Comparison of ENCODE assay signal across 9 mouse cellular contexts in genomic region chr1:164315266-164315665, GRCm38 (mm10). TPM values are rescaled to one million over a fixed set of nuclear protein-coding genes. Genes with fewer than 3 reads are reported as not detected.
DNase-seq lines count a peak whose midpoint lies in the region; ATAC-seq and TF ChIP-seq lines count a peak whose summit lies in the region.
"Had no signal": no experiment of that assay in that cellular context is flagged by ENCODE, and none has a peak within 500 bp of the region (broad histone marks: within the 10 kb centered on the region; RNA-seq: fewer than 3 reads in every experiment).

No protein-coding gene starts in this region.

- no peak overlapping the region for H3K27ac ChIP-seq in forebrain, embryonic 11.5 days (ENCODE audit: low read depth, low read length)
- no peak overlapping the region for H3K27ac ChIP-seq in forebrain, embryonic 12.5 days
- no peak overlapping the region for H3K27ac ChIP-seq in midbrain, embryonic 11.5 days (ENCODE audit: low read depth, low read length)
- H3K27ac ChIP-seq in midbrain, embryonic 16.5 days (ENCODE audit: low read length) = no peak overlapping the region
- no peak overlapping the region for H3K27ac ChIP-seq in embryonic fibroblast, embryonic 13.5 days (ENCODE audit: insufficient read depth, low read length)
- H3K27ac ChIP-seq: neural tube, embryonic 13.5 days had no signal

- no peaks in the 10 kb centered on the region; the same call in 1 of the 2 replicates for H3K36me3 ChIP-seq in forebrain, embryonic 11.5 days (ENCODE audit: control insufficient read depth, insufficient read depth, low read length)
- H3K36me3 ChIP-seq in forebrain, embryonic 12.5 days (replicated peaks) = peaks cover 15% of the 10 kb centered on the region
- H3K36me3 ChIP-seq in midbrain, embryonic 11.5 days (ENCODE audit: control insufficient read depth, insufficient read depth, low read length) = no peaks in the 10 kb centered on the region
- peaks cover 6% of the 10 kb centered on the region; the same call in 1 of the 2 replicates for H3K36me3 ChIP-seq in midbrain, embryonic 16.5 days (ENCODE audit: control insufficient read depth, insufficient read depth, low read length)

- TF ChIP-seq CTCF in embryonic fibroblast, embryonic 13.5 days (IDR thresholded peaks at IDR 0.05; ENCODE audit: borderline replicate concordance, insufficient read depth, low read length) = peak; percentile 54; the same call in 1 of the 2 replicates

- H3K4me1 ChIP-seq in forebrain, embryonic 11.5 days (replicated peaks; ENCODE audit: control insufficient read depth, insufficient read depth, low read length) = no peaks in the 10 kb centered on the region
- H3K4me1 ChIP-seq in forebrain, embryonic 12.5 days = no peaks in the 10 kb centered on the region; the same call in 1 of the 2 replicates
- no peaks in the 10 kb centered on the region for H3K4me1 ChIP-seq in midbrain, embryonic 11.5 days (ENCODE audit: control insufficient read depth, insufficient read depth, low read length)
- H3K4me1 ChIP-seq in midbrain, embryonic 16.5 days (ENCODE audit: control insufficient read depth, insufficient read depth, low read length) = 0 out of 2 replicates have a peak, but pooled peaks cover 2% of the 10 kb centered on the region
- H3K4me1 ChIP-seq in embryonic fibroblast, embryonic 13.5 days (ENCODE audit: control insufficient read depth, insufficient read depth, low read length) = no peaks in the 10 kb centered on the region

- no peak overlapping the region for H3K9ac ChIP-seq in forebrain, embryonic 11.5 days (ENCODE audit: low read length)
- H3K9ac ChIP-seq in forebrain, embryonic 12.5 days = no peak overlapping the region
- no peak overlapping the region for H3K9ac ChIP-seq in midbrain, embryonic 11.5 days (ENCODE audit: low read length)
- no peak overlapping the region for H3K9ac ChIP-seq in midbrain, embryonic 16.5 days (ENCODE audit: low read depth, low read length)
- H3K9ac ChIP-seq: neural tube, embryonic 13.5 days had no signal

- no peak for ATAC-seq in forebrain, embryonic 11.5 days (replicated peaks; ENCODE audit: low FRiP score)
- ATAC-seq in forebrain, embryonic 12.5 days (ENCODE audit: low FRiP score) = no peak; the same call in 1 of the 2 replicates
- no peak for ATAC-seq in midbrain, embryonic 11.5 days (ENCODE audit: low FRiP score)
- no peak for ATAC-seq in midbrain, embryonic 16.5 days

- 71% methylated on average over 8 of the region's 8 CpGs for WGBS in forebrain, embryonic 11.5 days
- WGBS in forebrain, embryonic 12.5 days = 80% methylated on average over 8 of the region's 8 CpGs
- WGBS in midbrain, embryonic 11.5 days = 82% methylated on average over 8 of the region's 8 CpGs
- WGBS in midbrain, embryonic 16.5 days = 75% methylated on average over 8 of the region's 8 CpGs

- H3K9me3 ChIP-seq in forebrain, embryonic 11.5 days (ENCODE audit: control insufficient read depth, low read length) = no peaks in the 10 kb centered on the region
- no peaks in the 10 kb centered on the region for H3K9me3 ChIP-seq in forebrain, embryonic 12.5 days
- H3K9me3 ChIP-seq in midbrain, embryonic 11.5 days (ENCODE audit: control insufficient read depth, low read length) = no peaks in the 10 kb centered on the region
- H3K9me3 ChIP-seq in midbrain, embryonic 16.5 days (replicated peaks; ENCODE audit: control insufficient read depth, low read length, poor library complexity, severe bottlenecking) = no peaks in the 10 kb centered on the region
- H3K9me3 ChIP-seq: neural tube, embryonic 13.5 days had no signal

- no peak overlapping the region for H3K4me2 ChIP-seq in forebrain, embryonic 11.5 days (ENCODE audit: low read depth, low read length, severe bottlenecking)
- no peak overlapping the region for H3K4me2 ChIP-seq in forebrain, embryonic 12.5 days
- H3K4me2 ChIP-seq in midbrain, embryonic 11.5 days = no peak overlapping the region
- no peak overlapping the region for H3K4me2 ChIP-seq in midbrain, embryonic 16.5 days (ENCODE audit: low read length)
- H3K4me2 ChIP-seq: neural tube, embryonic 13.5 days had no signal

- H3K27me3 ChIP-seq in forebrain, embryonic 11.5 days (ENCODE audit: control insufficient read depth, insufficient read depth, low read length) = no peaks in the 10 kb centered on the region
- H3K27me3 ChIP-seq in forebrain, embryonic 12.5 days = no peaks in the 10 kb centered on the region
- H3K27me3 ChIP-seq in midbrain, embryonic 11.5 days (ENCODE audit: control insufficient read depth, insufficient read depth, low read length) = no peaks in the 10 kb centered on the region; the same call in 1 of the 2 replicates
- H3K27me3 ChIP-seq in midbrain, embryonic 16.5 days (ENCODE audit: control insufficient read depth, insufficient read depth, low read depth, low read length) = no peaks in the 10 kb centered on the region
- H3K27me3 ChIP-seq: neural tube, embryonic 13.5 days had no signal

- TF ChIP-seq POLR2A in embryonic fibroblast, embryonic 13.5 days (IDR thresholded peaks at IDR 0.05; ENCODE audit: low read depth, low read length) = no peak

- no peak overlapping the region for H3K4me3 ChIP-seq in forebrain, embryonic 11.5 days (ENCODE audit: low read depth, low read length)
- no peak overlapping the region for H3K4me3 ChIP-seq in forebrain, embryonic 12.5 days (replicated peaks)
- H3K4me3 ChIP-seq in midbrain, embryonic 11.5 days (ENCODE audit: low read depth, low read length) = no peak overlapping the region
- no peak overlapping the region for H3K4me3 ChIP-seq in midbrain, embryonic 16.5 days (ENCODE audit: low read depth, low read length)
- H3K4me3 ChIP-seq in embryonic fibroblast, embryonic 13.5 days (ENCODE audit: insufficient read depth, low read length) = no peak overlapping the region
- H3K4me3 ChIP-seq: neural tube, embryonic 13.5 days had no signal

- peak; percentile 67 for DNase-seq in forebrain, embryonic 11.5 days (ENCODE audit: low spot score)
- peak; percentile 93 for DNase-seq in midbrain, embryonic 11.5 days (ENCODE audit: low spot score, missing footprints)
- peak; percentile 89 for DNase-seq in ZHBTc4 (ENCODE audit: low read depth, low spot score)
- peak; percentile 17 to 23 for DNase-seq in monocyte, adult 2 months (ENCODE audit: low read depth in 1 of 2, low spot score in 2 of 2)
- no peak for DNase-seq in ovary, postnatal 14 days (ENCODE audit: low spot score)

RNA-seq across cellular contexts. Expression of gene Blzf1, which starts 8.0 kb away (rescaled TPM):
- polyA plus RNA-seq in forebrain, embryonic 11.5 days (2014; fragmentation: Nextera tagmentation; extraction: Ambion mirVana) = 24.4 and 26.9 TPM in 2 replicates
- polyA plus RNA-seq in forebrain, embryonic 12.5 days (2016; fragmentation: Nextera tagmentation; extraction: Ambion mirVana) = 27.3 and 28.9 TPM in 2 replicates
- 25.3 and 26.8 TPM in 2 replicates for polyA plus RNA-seq in midbrain, embryonic 11.5 days (2014; fragmentation: Nextera tagmentation; extraction: Ambion mirVana)
- polyA plus RNA-seq in midbrain, embryonic 16.5 days (2015; fragmentation: Nextera tagmentation; extraction: Ambion mirVana) = 30.7 and 32.3 TPM in 2 replicates
- 24.3 and 31.3 TPM in 2 replicates for polyA plus RNA-seq in embryonic fibroblast, embryonic 13.5 days (2011; ENCODE audit: insufficient read length, low read depth, missing spikeins)

RNA-seq across cellular contexts. Expression of gene Nme7, which starts 11.3 kb away (rescaled TPM):
- 34.7 and 40.5 TPM in 2 replicates for polyA plus RNA-seq in forebrain, embryonic 11.5 days (2014; fragmentation: Nextera tagmentation; extraction: Ambion mirVana)
- polyA plus RNA-seq in forebrain, embryonic 12.5 days (2016; fragmentation: Nextera tagmentation; extraction: Ambion mirVana) = 37.0 and 37.1 TPM in 2 replicates
- 29.9 and 30.0 TPM in 2 replicates for polyA plus RNA-seq in midbrain, embryonic 11.5 days (2014; fragmentation: Nextera tagmentation; extraction: Ambion mirVana)
- 31.2 and 34.2 TPM in 2 replicates for polyA plus RNA-seq in midbrain, embryonic 16.5 days (2015; fragmentation: Nextera tagmentation; extraction: Ambion mirVana)
- 20.0 TPM in 2 replicates for polyA plus RNA-seq in embryonic fibroblast, embryonic 13.5 days (2011; ENCODE audit: insufficient read length, low read depth, missing spikeins)

RNA-seq across cellular contexts. Expression of gene Ccdc181, which starts 39.9 kb away (rescaled TPM):
- 18.4 and 18.5 TPM in 2 replicates for polyA plus RNA-seq in forebrain, embryonic 11.5 days (2014; fragmentation: Nextera tagmentation; extraction: Ambion mirVana)
- 18.6 and 19.5 TPM in 2 replicates for polyA plus RNA-seq in forebrain, embryonic 12.5 days (2016; fragmentation: Nextera tagmentation; extraction: Ambion mirVana)
- 16.4 and 18.2 TPM in 2 replicates for polyA plus RNA-seq in midbrain, embryonic 11.5 days (2014; fragmentation: Nextera tagmentation; extraction: Ambion mirVana)
- 29.1 and 30.5 TPM in 2 replicates for polyA plus RNA-seq in midbrain, embryonic 16.5 days (2015; fragmentation: Nextera tagmentation; extraction: Ambion mirVana)
- polyA plus RNA-seq in embryonic fibroblast, embryonic 13.5 days (2011; ENCODE audit: insufficient read length, low read depth, missing spikeins) = 6.3 and 8.8 TPM in 2 replicates
